Mouse (Mus musculus) MEL (cell line): Measurements from ENCODE around the gene Zfp661. TPM values are rescaled to one million over a fixed set of nuclear protein-coding genes. Genes with fewer than 3 reads are reported as not detected.

Source experiments
- DNase-seq: peaks from one replicate; pipeline ENCODE4 v3.0.0; 2011; ENCODE audit warnings: low read depth, low spot score
- H3K27ac ChIP-seq: 2 replicates; pipeline ENCODE4 v1.5.1; 2012; ENCODE audit warnings: low read depth, mild to moderate bottlenecking, control low read depth, low read length, moderate library complexity; ENCODE audit not compliant: control insufficient read depth
- H3K27me3 ChIP-seq, 2 experiments: fragments of 150-350 bp in 1 of 2; sonication (generic) in 1 of 2; 2 replicates each; pipeline ENCODE4 v1.6.1; 2012; ENCODE audit warnings: low read length in 2 of 2, mild to moderate bottlenecking in 2 of 2, improper control_type of control experiment in 1 of 2, moderate library complexity in 1 of 2; ENCODE audit not compliant: insufficient read depth in 2 of 2, control insufficient read depth in 1 of 2
- H3K36me3 ChIP-seq, 2 experiments: 2 replicates each; pipeline ENCODE4 v1.6.1; 2012 to 2014; ENCODE audit warnings: low read length in 2 of 2, improper control_type of control experiment in 1 of 2, inconsistent platforms in 1 of 2, mild to moderate bottlenecking in 1 of 2; ENCODE audit not compliant: insufficient read depth in 2 of 2, control insufficient read depth in 1 of 2
- H3K4me1 ChIP-seq, 2 experiments: fragments of 150-350 bp in 1 of 2; sonication (generic) in 1 of 2; 2 replicates each; pipeline ENCODE4 v1.6.1; 2012; ENCODE audit warnings: low read length in 2 of 2, improper control_type of control experiment in 1 of 2, mild to moderate bottlenecking in 1 of 2; ENCODE audit not compliant: insufficient read depth in 2 of 2, control insufficient read depth in 1 of 2
- H3K4me3 ChIP-seq, 2 experiments: fragments of 150-350 bp in 1 of 2; sonication (generic) in 1 of 2; 2 replicates each; pipeline ENCODE4 v1.5.1; 2012; ENCODE audit warnings: low read depth in 2 of 2, low read length in 2 of 2, mild to moderate bottlenecking in 2 of 2, moderate library complexity in 2 of 2, control low read depth in 1 of 2, improper control_type of control experiment in 1 of 2; ENCODE audit not compliant: control insufficient read depth in 1 of 2, insufficient read depth in 1 of 2
- H3K79me2 ChIP-seq: 2 replicates; pipeline ENCODE4 v1.6.1; 2012; ENCODE audit warnings: mild to moderate bottlenecking, low read length, moderate library complexity; ENCODE audit not compliant: control insufficient read depth, poor library complexity, insufficient read depth
- H3K9ac ChIP-seq: 2 replicates; pipeline ENCODE4 v1.6.1; 2012; ENCODE audit warnings: low read depth, mild to moderate bottlenecking, control low read depth, low read length, moderate library complexity; ENCODE audit not compliant: control insufficient read depth, poor library complexity, severe bottlenecking
- H3K9me3 ChIP-seq: fragments of 150-350 bp; sonication (generic); replicated peaks from 2 replicates; pipeline ENCODE4 v1.6.1; 2012; ENCODE audit warnings: mild to moderate bottlenecking, low read length, improper control_type of control experiment, moderate library complexity; ENCODE audit not compliant: insufficient read depth
- CHD2 ChIP-seq: IDR thresholded peaks from 2 replicates; pipeline ENCODE4 v1.6.1; 2011; ENCODE audit warnings: low read length, improper control_type of control experiment
- E2F4 ChIP-seq: IDR thresholded peaks from 2 replicates; pipeline ENCODE4 v1.6.1; 2011; ENCODE audit warnings: low read depth, low read length, improper control_type of control experiment, borderline replicate concordance
- JUND ChIP-seq: IDR thresholded peaks from 2 replicates; pipeline ENCODE4 v1.6.1; 2011; ENCODE audit warnings: low read depth, mild to moderate bottlenecking, improper control_type of control experiment, low read length
- TCF12 ChIP-seq: IDR thresholded peaks from 2 replicates; pipeline ENCODE4 v1.6.1; 2014; ENCODE audit warnings: low read depth, mild to moderate bottlenecking, inconsistent platforms, low read length, improper control_type of control experiment, moderate library complexity
- UBTF ChIP-seq: IDR thresholded peaks from 2 replicates; pipeline ENCODE4 v1.6.1; 2012; ENCODE audit warnings: low read depth, mild to moderate bottlenecking, inconsistent platforms, low read length, improper control_type of control experiment, moderate library complexity, borderline replicate concordance; ENCODE audit not compliant: insufficient read depth
- polyA plus RNA-seq, 2 experiments: library from polyadenylated mRNA; stranded (reverse) in 1 of 2; unstranded in 1 of 2; fragments of >175 nt in 1 of 2; fragments of >200 nt in 1 of 2; gene quantifications; 2 replicates each; pipeline versions ENCODE4 v1.2.1 to v1.2.4; 2012; ENCODE audit warnings: low replicate concordance in 2 of 2, low read depth in 1 of 2; ENCODE audit not compliant: insufficient read length in 2 of 2, insufficient read depth in 1 of 2, missing spikeins in 1 of 2
- total RNA-seq: library from RNA; depleted of rRNA; stranded (reverse); fragments of 300-350 nt; gene quantifications from 2 replicates; pipeline ENCODE4 v1.2.3, GENCODE M21; 2012; rRNA removed

Gene Zfp661
- total and polyA plus RNA-seq, 3 experiments = 4.2 to 5.9 TPM; not detected in 1

GRCm38 (mm10) chr2:127525004-127525775, 61.7 kb downstream of the Zfp661 start:
- no peak overlapping the region for H3K4me3 ChIP-seq
- no peaks in the 10 kb centered on the region for H3K9me3 ChIP-seq
- H3K27me3 ChIP-seq = no peaks in the 10 kb centered on the region; a peak in 1 of 4 replicates
- H3K36me3 ChIP-seq = no peaks in the 10 kb centered on the region
- H3K27ac ChIP-seq = no peak overlapping the region
- H3K79me2 ChIP-seq = no peaks in the 10 kb centered on the region
- H3K4me1 ChIP-seq = peaks cover 0 to 3% of the 10 kb centered on the region in 2 experiments; a peak in 1 of 4 replicates
- TF ChIP-seq UBTF (no peak), TCF12 (no peak), E2F4 (no peak), CHD2 (no peak), JUND (no peak)
- no peak for DNase-seq
- no peak overlapping the region for H3K9ac ChIP-seq

Other genes starting within 250 kb of the Zfp661 start
- not detected in 2 replicates for gene Astl, start 248.5 kb downstream of the Zfp661 start, total RNA-seq
- gene Astl, start 248.5 kb downstream of the Zfp661 start, polyA plus RNA-seq = not detected
- not detected in 2 replicates for gene Adra2b, start 223.9 kb downstream of the Zfp661 start, total RNA-seq
- not detected for gene Adra2b, start 223.9 kb downstream of the Zfp661 start, polyA plus RNA-seq
- gene Gpat2, start 161.9 kb downstream of the Zfp661 start, total RNA-seq = not detected in 2 replicates
- under 1 TPM in 1 of 2 experiments, not detected in 1; 0.07 TPM for gene Gpat2, start 161.9 kb downstream of the Zfp661 start, polyA plus RNA-seq
- 7.2 and 8.2 TPM in 2 replicates for gene Fahd2a, start 142.5 kb downstream of the Zfp661 start, total RNA-seq
- gene Fahd2a, start 142.5 kb downstream of the Zfp661 start, polyA plus RNA-seq = 1 to 10 TPM in 1 of 2 experiments, not detected in 1; 6.8 TPM
- not detected in 2 replicates for gene Kcnip3, start 65.0 kb downstream of the Zfp661 start, total RNA-seq
- under 1 TPM in 1 of 2 experiments, not detected in 1; 0.22 TPM for gene Kcnip3, start 65.0 kb downstream of the Zfp661 start, polyA plus RNA-seq
- gene Prom2, start 45.6 kb downstream of the Zfp661 start, total RNA-seq = not detected in 2 replicates
- gene Prom2, start 45.6 kb downstream of the Zfp661 start, polyA plus RNA-seq = not detected
- gene Mrps5, start 128 bp upstream of the Zfp661 start, total RNA-seq = 124 and 133 TPM in 2 replicates
- gene Mrps5, start 128 bp upstream of the Zfp661 start, polyA plus RNA-seq = 1,000 to 10,000 TPM in 1 of 2 experiments, 100 to 1,000 TPM in 1; 124 to 1,057 TPM
- not detected in 2 replicates for gene Mal, start 69.6 kb upstream of the Zfp661 start, total RNA-seq
- gene Mal, start 69.6 kb upstream of the Zfp661 start, polyA plus RNA-seq = not detected
- not detected in 2 replicates for gene Mall, start 142.8 kb upstream of the Zfp661 start, total RNA-seq
- not detected for gene Mall, start 142.8 kb upstream of the Zfp661 start, polyA plus RNA-seq
- 16.9 and 19.1 TPM in 2 replicates for gene Nphp1, start 201.8 kb upstream of the Zfp661 start, total RNA-seq
- gene Nphp1, start 201.8 kb upstream of the Zfp661 start, polyA plus RNA-seq = 10 to 100 TPM; 37.1 to 63.6 TPM
- gene Mtln, start 205.4 kb upstream of the Zfp661 start, total RNA-seq = 37.5 and 44.2 TPM in 2 replicates
- 10 to 100 TPM in 1 of 2 experiments, not detected in 1; 29.8 TPM for gene Mtln, start 205.4 kb upstream of the Zfp661 start, polyA plus RNA-seq
- 34.6 and 43.2 TPM in 2 replicates for gene Bub1, start 244.8 kb upstream of the Zfp661 start, total RNA-seq
- 100 to 1,000 TPM in 1 of 2 experiments, 10 to 100 TPM in 1; 57.2 to 618 TPM for gene Bub1, start 244.8 kb upstream of the Zfp661 start, polyA plus RNA-seq